Mouse (Mus musculus) macrophage (primary cell): Measurements from ENCODE around the gene Ska3. TPM values are rescaled to one million over a fixed set of nuclear protein-coding genes. Genes with fewer than 3 reads are reported as not detected.

ENCODE experiments used
- H3K27ac ChIP-seq: fragments of 350-480 bp; formaldehyde crosslinking; 2 replicates; pipeline ENCODE4 v1.9.0; 2021
- H3K36me3 ChIP-seq: fragments of 350-480 bp; formaldehyde crosslinking; 2 replicates; pipeline ENCODE4 v1.9.0; 2021; ENCODE audit errors: inconsistent target
- H3K4me3 ChIP-seq: fragments of 350-480 bp; formaldehyde crosslinking; 2 replicates; pipeline ENCODE4 v1.9.0; 2021; ENCODE audit errors: inconsistent target
- H3K79me2 ChIP-seq: fragments of 350-480 bp; formaldehyde crosslinking; 2 replicates; pipeline ENCODE4 v1.9.0; 2021; ENCODE audit errors: inconsistent target
- WGBS: methylation state at CpG from one replicate; pipeline ENCODE4 v1.1.7; 2026; ENCODE audit warnings: inconsistent platforms; ENCODE audit not compliant: missing documents; 5-methylcytosine and 5-hydroxymethylcytosine counted together
- polyA plus RNA-seq: library from polyadenylated mRNA; stranded (reverse); fragments of 250-400 nt; gene quantifications from 3 replicates; pipeline ENCODE4 v1.2.4, GENCODE M21; 2018; ENCODE audit warnings: inconsistent platforms

Ska3 gene
- polyA plus RNA-seq, 1 experiment from 2014 or later: 1.9 TPM

GRCm38 (mm10) chr14:57833526-57833925 lies 7.5 kb upstream of the Ska3 start:
- peaks cover 33% of the 10 kb centered on the region for H3K36me3 ChIP-seq
- peaks cover under 1% of the 10 kb centered on the region; the same call in 1 of the 2 replicates for H3K79me2 ChIP-seq
- no peak overlapping the region for H3K27ac ChIP-seq
- WGBS: 97% methylated on average over 2 of the region's 2 CpGs
- no peak overlapping the region for H3K4me3 ChIP-seq

- H3K27ac ChIP-seq: peak overlapping the region; percentile 61
- H3K4me3 ChIP-seq: peak overlapping the region; percentile 67
- WGBS: 77% methylated on average over 1 of the region's 1 CpGs
- H3K79me2 ChIP-seq: peaks cover 54% of the 10 kb centered on the region
- H3K36me3 ChIP-seq: no peaks in the 10 kb centered on the region
These were observed 1.3 kb upstream of the Ska3 start for GRCm38 (mm10) chr14:57827284-57827683.

GRCm38 (mm10) chr14:57820839-57821238 lies 5.1 kb downstream of the Ska3 start:
- WGBS: 88% methylated on average over 4 of the region's 4 CpGs
- H3K36me3 ChIP-seq: no peaks in the 10 kb centered on the region

GRCm38 (mm10) chr14:57811844-57812243 lies 14.1 kb downstream of the Ska3 start:
- Histone ChIP-seq H3K4me3 (no peak overlapping the region), H3K36me3 (no peaks in the 10 kb centered on the region), H3K27ac (no peak overlapping the region), H3K79me2 (no peaks in the 10 kb centered on the region)
- 99% methylated on average over 5 of the region's 5 CpGs for WGBS

More at GRCm38 (mm10) chr14:57820839-57821238, 5.1 kb downstream of the Ska3 start:
- H3K4me3 ChIP-seq: no peak overlapping the region
- H3K79me2 ChIP-seq: peaks cover 34% of the 10 kb centered on the region
- no peak overlapping the region for H3K27ac ChIP-seq

GRCm38 (mm10) chr14:57810886-57811285 lies 15.1 kb downstream of the Ska3 start:
- H3K36me3 ChIP-seq: no peaks in the 10 kb centered on the region
- no peak overlapping the region for H3K27ac ChIP-seq
- no peak overlapping the region for H3K4me3 ChIP-seq
- no peaks in the 10 kb centered on the region for H3K79me2 ChIP-seq
- WGBS: 98% methylated on average over 2 of the region's 2 CpGs

GRCm38 (mm10) chr14:57808558-57808957 lies 17.4 kb downstream of the Ska3 start:
- WGBS: 61% methylated on average over 5 of the region's 5 CpGs
- H3K27ac ChIP-seq: no peak overlapping the region
- no peak overlapping the region for H3K4me3 ChIP-seq
- H3K79me2 ChIP-seq: no peaks in the 10 kb centered on the region
- H3K36me3 ChIP-seq: no peaks in the 10 kb centered on the region

- Histone ChIP-seq H3K27ac (no peak overlapping the region), H3K4me3 (no peak overlapping the region), H3K79me2 (peaks cover 43% of the 10 kb centered on the region), H3K36me3 (peaks cover 9% of the 10 kb centered on the region; the same call in 1 of the 2 replicates)
- WGBS: 93% methylated on average over 4 of the region's 4 CpGs
These were observed 22.3 kb downstream of the Ska3 start for GRCm38 (mm10) chr14:57803731-57804130.

GRCm38 (mm10) chr14:57797991-57798931 lies 27.7 kb downstream of the Ska3 start, which contains the start of gene Sap18:
Sap18 (plus strand) TSS chr14:57798180.
- Histone ChIP-seq H3K36me3 (peaks cover 9% of the 10 kb centered on the region; the same call in 1 of the 2 replicates), H3K4me3 (peak within 1 kb of the TSS; percentile 85), H3K79me2 (peaks cover 46% of the 10 kb centered on the region), H3K27ac (peak within 1 kb of the TSS; percentile 35)
- under 1% methylated on average over 79 of the region's 99 CpGs for WGBS

GRCm38 (mm10) chr14:57797551-57797950 lies 28.4 kb downstream of the Ska3 start:
- Histone ChIP-seq H3K27ac (peak overlapping the region; percentile 28), H3K79me2 (peaks cover 39% of the 10 kb centered on the region), H3K36me3 (peaks cover 4% of the 10 kb centered on the region; the same call in 1 of the 2 replicates), H3K4me3 (peak overlapping the region; percentile 85)
- WGBS: 16% methylated on average over 7 of the region's 7 CpGs

- no peak overlapping the region for H3K27ac ChIP-seq
These were observed 34.8 kb downstream of the Ska3 start for GRCm38 (mm10) chr14:57791171-57791570.

GRCm38 (mm10) chr14:57789759-57790158 lies 36.2 kb downstream of the Ska3 start:
- 89% methylated on average over 9 of the region's 9 CpGs for WGBS
- Histone ChIP-seq H3K79me2 (no peaks in the 10 kb centered on the region), H3K27ac (no peak overlapping the region), H3K4me3 (no peak overlapping the region), H3K36me3 (no peaks in the 10 kb centered on the region)

More at GRCm38 (mm10) chr14:57791171-57791570, 34.8 kb downstream of the Ska3 start:
- no peaks in the 10 kb centered on the region for H3K79me2 ChIP-seq
- WGBS: 85% methylated on average over 4 of the region's 4 CpGs
- no peak overlapping the region for H3K4me3 ChIP-seq
- H3K36me3 ChIP-seq: no peaks in the 10 kb centered on the region

- H3K27ac ChIP-seq: no peak overlapping the region
- 84% methylated on average over 2 of the region's 2 CpGs for WGBS
- H3K36me3 ChIP-seq: no peaks in the 10 kb centered on the region
- H3K4me3 ChIP-seq: no peak overlapping the region
- H3K79me2 ChIP-seq: no peaks in the 10 kb centered on the region
These were observed 36.7 kb downstream of the Ska3 start for GRCm38 (mm10) chr14:57789311-57789710.

- Histone ChIP-seq H3K27ac (no peak overlapping the region), H3K79me2 (no peaks in the 10 kb centered on the region), H3K36me3 (no peaks in the 10 kb centered on the region), H3K4me3 (no peak overlapping the region)
- WGBS: 95% methylated on average over 4 of the region's 4 CpGs
These were observed 38.6 kb downstream of the Ska3 start for GRCm38 (mm10) chr14:57787406-57787805.

GRCm38 (mm10) chr14:57772157-57772815 lies 53.7 kb downstream of the Ska3 start:
- H3K79me2 ChIP-seq: no peaks in the 10 kb centered on the region
- WGBS: 37% methylated on average over 6 of the region's 6 CpGs
- H3K36me3 ChIP-seq: no peaks in the 10 kb centered on the region
- H3K27ac ChIP-seq: no peak overlapping the region
- H3K4me3 ChIP-seq: no peak overlapping the region

- no peak overlapping the region for H3K27ac ChIP-seq
- H3K4me3 ChIP-seq: no peak overlapping the region
- no peaks in the 10 kb centered on the region for H3K79me2 ChIP-seq
- no peaks in the 10 kb centered on the region for H3K36me3 ChIP-seq
- 38% methylated on average over 5 of the region's 5 CpGs for WGBS
These were observed 56.9 kb downstream of the Ska3 start for GRCm38 (mm10) chr14:57769102-57769501.
